In the genomic region with DNA sequence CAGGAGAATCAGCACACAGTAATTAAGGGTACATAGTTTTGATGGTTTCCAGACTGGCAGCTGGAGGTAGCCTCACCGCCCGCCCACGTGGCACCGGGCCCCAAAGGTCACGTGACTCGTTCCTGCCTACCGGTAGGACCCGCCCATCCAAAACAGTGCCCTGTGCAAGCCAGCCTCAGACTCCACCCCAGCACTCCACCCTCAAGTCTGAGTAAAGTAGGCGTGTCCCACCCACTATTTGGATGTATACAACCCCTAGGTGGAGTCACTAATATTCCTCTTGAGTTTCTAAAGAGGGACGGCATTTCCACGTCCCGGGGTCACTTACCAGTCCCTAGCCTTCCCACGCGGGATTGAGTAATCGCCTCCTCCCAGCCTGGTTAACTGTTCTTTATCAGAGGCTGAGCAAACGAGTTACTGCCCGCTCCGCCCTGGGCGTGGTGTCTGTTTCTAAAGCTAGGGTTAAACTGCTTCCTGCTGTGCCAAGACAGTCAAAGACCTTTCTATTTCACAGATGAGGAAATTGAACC, we compare ENCODE assay signal across 8 mouse cellular contexts. TPM values are rescaled to one million over a fixed set of nuclear protein-coding genes. Genes with fewer than 3 reads are reported as not detected.
A peak's percentile ranks its signal among the peaks of the same experiment; 100 is the strongest.
DNase-seq lines count a peak whose midpoint lies in the region; ATAC-seq and TF ChIP-seq lines count a peak whose summit lies in the region.

No protein-coding gene starts in this region.

- H3K4me2 ChIP-seq in intestine, postnatal 0 days (replicated peaks; ENCODE audit: low read depth), result peak overlapping the region; percentile 95
- peak overlapping the region; percentile 98 for H3K4me2 ChIP-seq in lung, embryonic 14.5 days
- H3K4me2 ChIP-seq in neural tube, embryonic 15.5 days, result peak overlapping the region; percentile 59

- peaks cover 17% of the 10 kb centered on the region; the same call in 1 of the 2 replicates for H3K4me1 ChIP-seq in intestine, postnatal 0 days (replicated peaks; ENCODE audit: control insufficient read depth, insufficient read depth, low read length)
- peaks cover 28% of the 10 kb centered on the region for H3K4me1 ChIP-seq in lung, embryonic 14.5 days (ENCODE audit: insufficient read depth)
- peaks cover 44% of the 10 kb centered on the region for H3K4me1 ChIP-seq in neural tube, embryonic 15.5 days

- peak overlapping the region; percentile 89 for H3K27ac ChIP-seq in layer of hippocampus, adult 2 months
- peak overlapping the region; percentile 94 for H3K27ac ChIP-seq in intestine, postnatal 0 days (ENCODE audit: low read depth, low read length)
- peak overlapping the region; percentile 89 for H3K27ac ChIP-seq in lung, embryonic 14.5 days (ENCODE audit: low read depth)
- peak overlapping the region; percentile 51; the same call in 1 of the 2 replicates for H3K27ac ChIP-seq in neural tube, embryonic 15.5 days (replicated peaks)

- WGBS in intestine, postnatal 0 days, result 1% methylated on average over 19 of the region's 19 CpGs
- WGBS in lung, embryonic 14.5 days, result 2% methylated on average over 19 of the region's 19 CpGs
- 5% methylated on average over 19 of the region's 19 CpGs for WGBS in neural tube, embryonic 15.5 days

- H3K4me3 ChIP-seq in layer of hippocampus, adult 2 months, result peak overlapping the region; percentile 50
- peak overlapping the region; percentile 55 for H3K4me3 ChIP-seq in intestine, postnatal 0 days (ENCODE audit: low read depth, low read length)
- H3K4me3 ChIP-seq in lung, embryonic 14.5 days (ENCODE audit: low read depth, low read length), result peak overlapping the region; percentile 50
- H3K4me3 ChIP-seq in neural tube, embryonic 15.5 days (replicated peaks), result peak overlapping the region; percentile 27

- no peaks in the 10 kb centered on the region for H3K27me3 ChIP-seq in intestine, postnatal 0 days (replicated peaks; ENCODE audit: control insufficient read depth, insufficient read depth, low read length)
- H3K27me3 ChIP-seq in lung, embryonic 14.5 days (ENCODE audit: insufficient read depth, low read length), result no peaks in the 10 kb centered on the region
- H3K27me3 ChIP-seq in neural tube, embryonic 15.5 days (replicated peaks), result peaks cover 33% of the 10 kb centered on the region

- peak overlapping the region; percentile 71 for H3K9ac ChIP-seq in intestine, postnatal 0 days (ENCODE audit: low read depth, low read length)
- peak overlapping the region; percentile 57 for H3K9ac ChIP-seq in lung, embryonic 14.5 days
- H3K9ac ChIP-seq in neural tube, embryonic 15.5 days (replicated peaks), result no peak overlapping the region

- H3K9me3 ChIP-seq in intestine, postnatal 0 days (ENCODE audit: control insufficient read depth), result no peaks in the 10 kb centered on the region
- H3K9me3 ChIP-seq in lung, embryonic 14.5 days (ENCODE audit: low read depth, low read length), result no peaks in the 10 kb centered on the region
- no peaks in the 10 kb centered on the region for H3K9me3 ChIP-seq in neural tube, embryonic 15.5 days (replicated peaks)

- ATAC-seq in granulocyte monocyte progenitor cell, adult 5-6 weeks (replicated peaks; ENCODE audit: poor library complexity, severe bottlenecking), result peak; percentile 54
- ATAC-seq in intestine, postnatal 0 days, result peak; percentile 84
- peak; percentile 73 for ATAC-seq in lung, embryonic 14.5 days (ENCODE audit: insufficient read depth)
- no peak for ATAC-seq in neural tube, embryonic 15.5 days (ENCODE audit: low FRiP score)

- TF ChIP-seq CTCF in layer of hippocampus, adult 2 months (conservative IDR thresholded peaks at IDR 0.05), result peak; percentile 26
- TF ChIP-seq CTCF in intestine, postnatal 0 days (IDR thresholded peaks at IDR 0.05; ENCODE audit: low read depth), result no peak; the same call in 1 of the 2 replicates
- TF ChIP-seq CTCF in lung, embryonic 14.5 days (IDR thresholded peaks at IDR 0.05; ENCODE audit: low read depth), result no peak; the same call in 1 of the 2 replicates

- H3K36me3 ChIP-seq in intestine, postnatal 0 days (ENCODE audit: control insufficient read depth, insufficient read depth), result peaks cover 19% of the 10 kb centered on the region; the same call in 1 of the 2 replicates
- H3K36me3 ChIP-seq in lung, embryonic 14.5 days (ENCODE audit: insufficient read depth), result 0 out of 2 replicates have a peak, but pooled peaks cover 6% of the 10 kb centered on the region
- H3K36me3 ChIP-seq in neural tube, embryonic 15.5 days, result no peaks in the 10 kb centered on the region

- DNase-seq in layer of hippocampus, adult 2 months (ENCODE audit: low spot score in 2 of 2), result no peak
- DNase-seq in layer of hippocampus, adult 9-10 months (ENCODE audit: low spot score), result no peak
- DNase-seq in embryo, embryonic 11 days, result peak; percentile 92
- peak; percentile 89 for DNase-seq in lung, embryonic 14.5 days
- DNase-seq in thymus, postnatal 4 days, result peak; percentile 92

RNA-seq across cellular contexts. Expression of a gene that starts 1.2 kb away (rescaled TPM):
- total RNA-seq in layer of hippocampus, adult 2 months (2021), result under 1 TPM; 0.64 to 0.91 TPM
- 1.5 and 3.6 TPM in 2 replicates for total RNA-seq in granulocyte monocyte progenitor cell, adult 5-6 weeks (2014; fragmentation: Nextera tagmentation)
- total RNA-seq in granulocyte monocyte progenitor cell, adult 5-6 weeks (2017), result 0.95 and 1.8 TPM in 2 replicates
- polyA plus RNA-seq in intestine, postnatal 0 days (2015; fragmentation: Nextera tagmentation; extraction: Ambion mirVana), result 18.2 TPM in 2 replicates
- 1.6 and 2.9 TPM in 2 replicates for polyA plus RNA-seq in lung, embryonic 14.5 days (2014; fragmentation: Nextera tagmentation; extraction: Ambion mirVana)
- 0.99 and 4.6 TPM in 2 replicates for polyA plus RNA-seq in neural tube, embryonic 15.5 days (2015; fragmentation: Nextera tagmentation; extraction: Ambion mirVana)

RNA-seq across cellular contexts. Expression of a gene that starts 1.4 kb away (rescaled TPM):
- 1 to 10 TPM; 6.6 to 8.4 TPM for total RNA-seq in layer of hippocampus, adult 2 months (2021)
- 32.7 and 71.6 TPM in 2 replicates for total RNA-seq in granulocyte monocyte progenitor cell, adult 5-6 weeks (2014; fragmentation: Nextera tagmentation)
- total RNA-seq in granulocyte monocyte progenitor cell, adult 5-6 weeks (2017), result 12.6 and 20.6 TPM in 2 replicates
- 23.8 and 26.3 TPM in 2 replicates for polyA plus RNA-seq in intestine, postnatal 0 days (2015; fragmentation: Nextera tagmentation; extraction: Ambion mirVana)
- polyA plus RNA-seq in lung, embryonic 14.5 days (2014; fragmentation: Nextera tagmentation; extraction: Ambion mirVana), result 18.2 and 18.6 TPM in 2 replicates
- polyA plus RNA-seq in neural tube, embryonic 15.5 days (2015; fragmentation: Nextera tagmentation; extraction: Ambion mirVana), result 7.5 and 12.0 TPM in 2 replicates

RNA-seq across cellular contexts. Expression of a gene that starts 16.8 kb away (rescaled TPM):
- under 1 TPM; 0.34 to 0.46 TPM for total RNA-seq in layer of hippocampus, adult 2 months (2021)
- total RNA-seq in granulocyte monocyte progenitor cell, adult 5-6 weeks (2014; fragmentation: Nextera tagmentation), result not detected in 2 replicates
- total RNA-seq in granulocyte monocyte progenitor cell, adult 5-6 weeks (2017), result not detected in 2 replicates
- not detected in 2 replicates for polyA plus RNA-seq in intestine, postnatal 0 days (2015; fragmentation: Nextera tagmentation; extraction: Ambion mirVana)
- 0.22 and 0.23 TPM in 2 replicates for polyA plus RNA-seq in lung, embryonic 14.5 days (2014; fragmentation: Nextera tagmentation; extraction: Ambion mirVana)
- 0.23 TPM in 1 of 2 replicates, not detected in the other for polyA plus RNA-seq in neural tube, embryonic 15.5 days (2015; fragmentation: Nextera tagmentation; extraction: Ambion mirVana)

RNA-seq across cellular contexts. Expression of a gene that starts 28.8 kb away (rescaled TPM):
- 1 to 10 TPM; 1.6 to 1.7 TPM for total RNA-seq in layer of hippocampus, adult 2 months (2021)
- 0.53 and 0.99 TPM in 2 replicates for total RNA-seq in granulocyte monocyte progenitor cell, adult 5-6 weeks (2014; fragmentation: Nextera tagmentation)
- 0.30 TPM in 1 of 2 replicates, not detected in the other for total RNA-seq in granulocyte monocyte progenitor cell, adult 5-6 weeks (2017)
- 0.29 and 0.37 TPM in 2 replicates for polyA plus RNA-seq in intestine, postnatal 0 days (2015; fragmentation: Nextera tagmentation; extraction: Ambion mirVana)
- 0.23 and 0.30 TPM in 2 replicates for polyA plus RNA-seq in lung, embryonic 14.5 days (2014; fragmentation: Nextera tagmentation; extraction: Ambion mirVana)
- 0.95 and 1.7 TPM in 2 replicates for polyA plus RNA-seq in neural tube, embryonic 15.5 days (2015; fragmentation: Nextera tagmentation; extraction: Ambion mirVana)

RNA-seq across cellular contexts. Expression of a gene that starts 28.8 kb away (rescaled TPM):
- total RNA-seq in layer of hippocampus, adult 2 months (2021), result 10 to 100 TPM; 10.2 to 13.4 TPM
- total RNA-seq in granulocyte monocyte progenitor cell, adult 5-6 weeks (2014; fragmentation: Nextera tagmentation), result 225 and 281 TPM in 2 replicates
- 152 and 176 TPM in 2 replicates for total RNA-seq in granulocyte monocyte progenitor cell, adult 5-6 weeks (2017)
- 116 and 129 TPM in 2 replicates for polyA plus RNA-seq in intestine, postnatal 0 days (2015; fragmentation: Nextera tagmentation; extraction: Ambion mirVana)
- 65.9 and 71.6 TPM in 2 replicates for polyA plus RNA-seq in lung, embryonic 14.5 days (2014; fragmentation: Nextera tagmentation; extraction: Ambion mirVana)
- 13.7 and 52.4 TPM in 2 replicates for polyA plus RNA-seq in neural tube, embryonic 15.5 days (2015; fragmentation: Nextera tagmentation; extraction: Ambion mirVana)

Comparison
In these comparisons a context has a peak if more than half of its experiments do, and no peak if none do; other contexts are left out.
1. DNase-seq: peak in embryo, embryonic 11 days (single experiment), lung, embryonic 14.5 days (single experiment) and thymus, postnatal 4 days (single experiment); none in layer of hippocampus, adult 2 months (0 of 2) and layer of hippocampus, adult 9-10 months (single experiment).
2. Peak in every context shown above with its lines, with median percentiles within 50 percentile points of each other: H3K27ac ChIP-seq, H3K4me3 ChIP-seq and H3K4me2 ChIP-seq.